Comparison of ENCODE assay signal across 23 mouse cellular contexts in the genomic region with DNA sequence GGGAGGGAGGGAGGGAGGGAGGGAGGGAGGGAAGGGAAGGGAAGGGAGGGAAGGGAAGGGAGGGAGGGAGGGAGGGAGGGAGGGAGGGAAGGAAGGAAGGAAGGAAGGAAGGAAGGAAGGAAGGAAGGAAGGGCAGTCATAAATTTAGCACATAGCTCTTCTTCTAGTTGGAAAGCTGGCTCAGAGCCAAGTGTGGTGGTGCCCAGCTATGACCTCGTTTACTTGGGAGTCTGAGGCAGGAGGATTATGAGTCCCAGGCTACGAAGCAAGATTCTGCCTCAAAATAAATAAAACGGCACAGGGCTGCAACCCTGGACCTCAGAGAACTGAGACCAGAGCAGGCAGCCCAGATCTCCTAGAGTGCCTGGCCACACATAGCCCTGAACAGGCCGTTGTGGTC. TPM values are rescaled to one million over a fixed set of nuclear protein-coding genes. Genes with fewer than 3 reads are reported as not detected.
DNase-seq lines count a peak whose midpoint lies in the region; ATAC-seq lines count a peak whose summit lies in the region.
"Had no signal": no experiment of that assay in that cellular context is flagged by ENCODE, and none has a peak within 500 bp of the region (broad histone marks: within the 10 kb centered on the region; RNA-seq: fewer than 3 reads in every experiment).

No protein-coding gene starts in this region.

- ATAC-seq in limb, embryonic 12.5 days (ENCODE audit: insufficient number of reproducible peaks, insufficient read depth, low FRiP score, low TSS enrichment, low read depth) = no peak
- ATAC-seq in hindbrain, embryonic 14.5 days (ENCODE audit: low FRiP score) = no peak
- ATAC-seq: forebrain, embryonic 16.5 days; intestine, embryonic 16.5 days; Patski had no signal

- no peaks in the 10 kb centered on the region for H3K36me3 ChIP-seq in limb, embryonic 12.5 days
- no peaks in the 10 kb centered on the region for H3K36me3 ChIP-seq in hindbrain, embryonic 14.5 days (replicated peaks; ENCODE audit: control insufficient read depth, insufficient read depth)
- H3K36me3 ChIP-seq: heart, embryonic 15.5 days; hindbrain, embryonic 10.5 days; hindbrain, embryonic 15.5 days had no signal

- peak; percentile 26 to 51 for DNase-seq in cerebellum, postnatal 10 days
- DNase-seq in cerebellum, adult 11 months = no peak
- peak; percentile 56 for DNase-seq in retina, postnatal 1 day
- DNase-seq in retina, embryonic 14.5 days (ENCODE audit: low spot score) = no peak
- DNase-seq in hindbrain, embryonic 14.5 days (ENCODE audit: low spot score) = no peak
- DNase-seq in thymus, postnatal 10 days (ENCODE audit: low spot score in 2 of 2) = no peak
- DNase-seq in heart, postnatal 36 days = no peak
- DNase-seq: adrenal gland, adult 8-10 months; adrenal gland, postnatal 36 days; cerebellum, adult 11-12 months; cerebellum, adult 9-10 months; cerebellum, postnatal 36 days; gastrocnemius, postnatal 10 days; heart, adult 18-20 months; heart, postnatal 14 days had no signal

- peak overlapping the region; percentile 2; the same call in 1 of the 2 replicates for H3K27ac ChIP-seq in limb, embryonic 12.5 days
- H3K27ac ChIP-seq in hindbrain, embryonic 14.5 days = no peak overlapping the region
- H3K27ac ChIP-seq: heart, embryonic 15.5 days; hindbrain, embryonic 10.5 days; hindbrain, embryonic 15.5 days had no signal

- no peak overlapping the region for H3K4me3 ChIP-seq in limb, embryonic 12.5 days (replicated peaks)
- H3K4me3 ChIP-seq in hindbrain, embryonic 14.5 days (replicated peaks; ENCODE audit: low read length) = no peak overlapping the region
- H3K4me3 ChIP-seq: heart, embryonic 15.5 days; hindbrain, embryonic 10.5 days; hindbrain, embryonic 15.5 days had no signal

- no peak overlapping the region for H3K9ac ChIP-seq in limb, embryonic 12.5 days (replicated peaks)
- H3K9ac ChIP-seq in hindbrain, embryonic 14.5 days = no peak overlapping the region
- H3K9ac ChIP-seq: heart, embryonic 15.5 days; hindbrain, embryonic 15.5 days had no signal

- no peaks in the 10 kb centered on the region for H3K9me3 ChIP-seq in limb, embryonic 12.5 days
- H3K9me3 ChIP-seq in hindbrain, embryonic 14.5 days (ENCODE audit: control insufficient read depth, low read length) = no peaks in the 10 kb centered on the region
- H3K9me3 ChIP-seq: heart, embryonic 15.5 days; hindbrain, embryonic 10.5 days; hindbrain, embryonic 15.5 days had no signal

- peaks cover 54% of the 10 kb centered on the region for H3K4me1 ChIP-seq in limb, embryonic 12.5 days (replicated peaks)
- H3K4me1 ChIP-seq in hindbrain, embryonic 14.5 days (replicated peaks; ENCODE audit: control insufficient read depth, insufficient read depth, low read length) = peaks cover 8% of the 10 kb centered on the region; the same call in 1 of the 2 replicates

- H3K27me3 ChIP-seq in limb, embryonic 12.5 days = no peaks in the 10 kb centered on the region
- H3K27me3 ChIP-seq in hindbrain, embryonic 14.5 days (ENCODE audit: control insufficient read depth, insufficient read depth, low read length) = no peaks in the 10 kb centered on the region
- H3K27me3 ChIP-seq: heart, embryonic 15.5 days; hindbrain, embryonic 15.5 days; Patski had no signal

- intact Hi-C loops in heart, postnatal 36 days (cut with DNase I) = no loop called here

- WGBS in limb, embryonic 12.5 days = 48% methylated on average over 4 of the region's 4 CpGs
- WGBS in hindbrain, embryonic 14.5 days = 63% methylated on average over 4 of the region's 4 CpGs

- H3K4me2 ChIP-seq in limb, embryonic 12.5 days = no peak overlapping the region
- no peak overlapping the region for H3K4me2 ChIP-seq in hindbrain, embryonic 14.5 days (replicated peaks)
- H3K4me2 ChIP-seq: heart, embryonic 11.5 days; heart, embryonic 15.5 days; hindbrain, embryonic 15.5 days had no signal

RNA-seq across cellular contexts. Expression of a gene that starts 47.4 kb away (rescaled TPM):
- 12.3 and 12.8 TPM in 2 replicates for polyA plus RNA-seq in limb, embryonic 12.5 days (2016; fragmentation: Nextera tagmentation; extraction: Ambion mirVana)
- 16.4 and 17.2 TPM in 2 replicates for polyA plus RNA-seq in hindbrain, embryonic 14.5 days (2014; fragmentation: Nextera tagmentation; extraction: Ambion mirVana)
- 1 to 10 TPM; 7.7 to 8.1 TPM for total RNA-seq in heart, postnatal 36 days (2021)

RNA-seq across cellular contexts. Expression of a gene that starts 47.6 kb away (rescaled TPM):
- 3.6 and 6.8 TPM in 2 replicates for polyA plus RNA-seq in limb, embryonic 12.5 days (2016; fragmentation: Nextera tagmentation; extraction: Ambion mirVana)
- 12.6 and 13.0 TPM in 2 replicates for polyA plus RNA-seq in hindbrain, embryonic 14.5 days (2014; fragmentation: Nextera tagmentation; extraction: Ambion mirVana)
- total RNA-seq in heart, postnatal 36 days (2021) = 1 to 10 TPM; 2.0 to 2.5 TPM

Comparison
In these comparisons a context has a peak if more than half of its experiments do, and no peak if none do; other contexts are left out.
1. DNase-seq: peak in cerebellum, postnatal 10 days (2 of 2) and retina, postnatal 1 day (single experiment); none in cerebellum, adult 11 months (single experiment), retina, embryonic 14.5 days (single experiment), hindbrain, embryonic 14.5 days (single experiment), thymus, postnatal 10 days (0 of 2) and heart, postnatal 36 days (0 of 2).